Mouse (Mus musculus) midbrain, embryonic 12.5 days (tissue): ENCODE results near the gene Hspb9. TPM values are rescaled to one million over a fixed set of nuclear protein-coding genes. Genes with fewer than 3 reads are reported as not detected.

Experiments used
- ATAC-seq: fragments of 200-750 bp; cut with Nextera tagmentation; 2 replicates; pipeline ENCODE4 v1.8.0; 2017; ENCODE audit warnings: low read depth, moderate TSS enrichment, moderate library complexity; ENCODE audit not compliant: low FRiP score
- H3K27ac ChIP-seq: fragments of 300-500 bp; sonication (generic); replicated peaks from 2 replicates; pipeline ENCODE4 v1.5.1; 2016; ENCODE audit warnings: mild to moderate bottlenecking
- H3K27me3 ChIP-seq: fragments of 300-500 bp; sonication (generic); 2 replicates; pipeline ENCODE4 v1.6.1; 2016; ENCODE audit warnings: mild to moderate bottlenecking
- H3K36me3 ChIP-seq: fragments of 300-500 bp; sonication (generic); 2 replicates; pipeline ENCODE4 v1.6.1; 2016
- H3K4me1 ChIP-seq: fragments of 300-500 bp; sonication (generic); 2 replicates; pipeline ENCODE4 v1.6.1; 2016
- H3K4me2 ChIP-seq: fragments of 300-500 bp; sonication (generic); replicated peaks from 2 replicates; pipeline ENCODE4 v1.6.1; 2016; ENCODE audit warnings: mild to moderate bottlenecking, moderate library complexity
- H3K4me3 ChIP-seq: fragments of 300-500 bp; sonication (generic); 2 replicates; pipeline ENCODE4 v1.5.1; 2016; ENCODE audit warnings: mild to moderate bottlenecking
- H3K9ac ChIP-seq: fragments of 300-500 bp; sonication (generic); replicated peaks from 2 replicates; pipeline ENCODE4 v1.6.1; 2016; ENCODE audit warnings: mild to moderate bottlenecking, moderate library complexity
- H3K9me3 ChIP-seq: fragments of 300-500 bp; sonication (generic); 2 replicates; pipeline ENCODE4 v1.6.1; 2016; ENCODE audit warnings: mild to moderate bottlenecking
- WGBS: fragments of 180-500 bp; shearing (Covaris S2); methylation state at CpG from one replicate; pipeline ENCODE4 v1.1.7; 2016; 5-methylcytosine and 5-hydroxymethylcytosine counted together
- polyA plus RNA-seq: library from polyadenylated mRNA; unstranded; fragments of >200 nt; fragmentation: Nextera tagmentation; extraction: Ambion mirVana; gene quantifications from 2 replicates; pipeline ENCODE4 v1.2.1, GENCODE M21; 2016

The Hspb9 gene
- polyA plus RNA-seq, 1 experiment from 2014 or later: 0.26 TPM

- no peak overlapping the region for H3K9ac ChIP-seq
- 0 out of 2 replicates have a peak, but pooled peaks cover 2% of the 10 kb centered on the region for H3K27me3 ChIP-seq
- H3K4me2 ChIP-seq: no peak overlapping the region
- H3K9me3 ChIP-seq: no peaks in the 10 kb centered on the region
- H3K4me1 ChIP-seq: peaks cover 29% of the 10 kb centered on the region
- peaks cover 65% of the 10 kb centered on the region for H3K36me3 ChIP-seq
- WGBS: 94% methylated on average over 9 of the region's 9 CpGs
- no peak overlapping the region for H3K4me3 ChIP-seq
- ATAC-seq: no peak
- H3K27ac ChIP-seq: no peak overlapping the region
Measured at GRCm38 (mm10) chr11:100709201-100709810, 4.3 kb upstream of the Hspb9 start.

DNA sequence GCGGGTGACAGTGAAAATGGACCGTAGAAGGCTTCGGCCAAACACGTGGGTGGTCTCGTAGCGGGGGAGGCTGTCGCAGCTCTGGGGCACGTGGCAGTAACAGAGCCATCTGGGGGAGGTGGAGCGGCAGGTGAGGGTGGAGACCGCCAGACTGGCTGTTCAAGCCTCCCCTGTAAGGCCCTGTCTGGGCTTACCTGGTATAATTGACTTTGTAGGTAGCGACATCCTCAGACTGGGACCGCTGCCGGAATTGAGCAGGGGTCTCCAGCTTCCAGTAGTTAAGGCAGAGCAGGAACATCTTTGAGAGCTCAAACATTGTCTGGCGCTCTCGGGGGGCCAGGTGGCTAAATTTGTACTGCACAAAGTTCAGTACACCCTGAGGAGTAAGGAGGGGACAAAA is 3.1 kb upstream of the Hspb9 start:
- Histone ChIP-seq H3K9ac (no peak overlapping the region), H3K36me3 (peaks cover 55% of the 10 kb centered on the region), H3K27me3 (0 out of 2 replicates have a peak, but pooled peaks cover 3% of the 10 kb centered on the region), H3K4me2 (no peak overlapping the region), H3K9me3 (no peaks in the 10 kb centered on the region), H3K4me3 (no peak overlapping the region), H3K4me1 (peaks cover 36% of the 10 kb centered on the region), H3K27ac (no peak overlapping the region)
- no peak for ATAC-seq
- 93% methylated on average over 15 of the region's 15 CpGs for WGBS

DNA sequence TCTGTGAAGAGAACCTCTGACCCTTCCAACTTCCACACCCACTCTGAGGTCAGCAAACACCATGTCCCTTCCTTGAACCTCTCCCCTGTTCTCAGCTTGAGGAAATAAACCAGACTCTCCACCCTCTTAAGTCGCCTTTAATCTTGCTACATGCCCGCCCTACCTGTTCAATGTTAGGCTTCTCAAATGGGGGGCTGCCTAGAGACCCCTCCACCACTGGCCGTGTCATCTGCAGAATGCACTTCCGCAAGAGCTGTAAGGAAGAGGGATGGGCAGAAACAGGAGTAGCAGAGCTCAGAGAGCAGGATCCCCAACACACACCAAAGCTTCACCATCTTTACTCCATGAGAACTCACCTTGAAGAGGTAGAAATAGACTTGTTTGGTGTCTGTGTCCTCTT is 2.7 kb upstream of the Hspb9 start:
- H3K27ac ChIP-seq: no peak overlapping the region
- H3K9me3 ChIP-seq: no peaks in the 10 kb centered on the region
- ATAC-seq: no peak
- WGBS: 91% methylated on average over 4 of the region's 4 CpGs
- 0 out of 2 replicates have a peak, but pooled peaks cover 3% of the 10 kb centered on the region for H3K27me3 ChIP-seq
- peaks cover 36% of the 10 kb centered on the region for H3K4me1 ChIP-seq
- H3K4me3 ChIP-seq: no peak overlapping the region
- 0 out of 2 replicates have a peak overlapping the region, but pooled peaks have one; percentile 75 for H3K4me2 ChIP-seq
- H3K9ac ChIP-seq: no peak overlapping the region
- H3K36me3 ChIP-seq: peaks cover 55% of the 10 kb centered on the region

GRCm38 (mm10) chr11:100711783-100712615 is 1.7 kb upstream of the Hspb9 start, which contains the start of gene Kat2a:
TSS of gene Kat2a (minus strand) at chr11:100712465.
- H3K27ac ChIP-seq: peak within 1 kb of the TSS; percentile 81
- peak within 1 kb of the TSS; percentile 97 for H3K4me3 ChIP-seq
- WGBS: 2% methylated on average over 48 of the region's 48 CpGs
- H3K36me3 ChIP-seq: peaks cover 55% of the 10 kb centered on the region
- peak; percentile 87 for ATAC-seq
- no peaks in the 10 kb centered on the region for H3K9me3 ChIP-seq
- H3K4me1 ChIP-seq: peaks cover 36% of the 10 kb centered on the region
- H3K9ac ChIP-seq: peak within 1 kb of the TSS; percentile 95
- peak within 1 kb of the TSS; percentile 75 for H3K4me2 ChIP-seq
- 0 out of 2 replicates have a peak, but pooled peaks cover 3% of the 10 kb centered on the region for H3K27me3 ChIP-seq

GRCm38 (mm10) chr11:100713174-100713573 is 476 bp upstream of the Hspb9 start:
- H3K36me3 ChIP-seq: peaks cover 54% of the 10 kb centered on the region
- H3K4me3 ChIP-seq: no peak overlapping the region
- peak overlapping the region; percentile 41 for H3K4me2 ChIP-seq
- no peak for ATAC-seq
- no peaks in the 10 kb centered on the region for H3K9me3 ChIP-seq
- peaks cover 36% of the 10 kb centered on the region for H3K4me1 ChIP-seq
- 0 out of 2 replicates have a peak, but pooled peaks cover 3% of the 10 kb centered on the region for H3K27me3 ChIP-seq
- H3K9ac ChIP-seq: peak overlapping the region; percentile 52; the same call in 1 of the 2 replicates
- WGBS: 65% methylated on average over 4 of the region's 4 CpGs
- H3K27ac ChIP-seq: peak overlapping the region; percentile 40; the same call in 1 of the 2 replicates

DNA sequence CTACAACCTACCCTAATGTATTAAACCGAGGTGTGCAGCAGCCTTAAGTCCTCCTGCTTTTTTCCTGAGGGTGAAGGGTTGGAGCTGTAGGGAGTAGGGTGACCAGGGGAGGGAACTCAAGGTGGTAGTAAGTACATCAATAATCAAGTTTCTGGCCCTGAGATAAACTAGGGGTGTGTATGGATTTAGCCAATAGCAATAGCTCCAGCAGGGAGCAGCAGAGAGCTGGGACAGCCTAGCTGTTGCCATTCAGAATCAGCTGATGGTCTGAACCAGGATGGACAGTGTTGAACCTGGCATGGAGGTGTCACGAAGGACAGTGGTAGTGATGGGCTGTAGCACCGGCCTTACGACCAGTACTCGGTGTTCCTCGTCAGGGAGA is 875 bp downstream of the Hspb9 start:
- WGBS: 55% methylated on average over 6 of the region's 6 CpGs
- H3K27ac ChIP-seq: no peak overlapping the region

GRCm38 (mm10) chr11:100714948-100715347 is 1.3 kb downstream of the Hspb9 start:
- Histone ChIP-seq H3K27ac (no peak overlapping the region), H3K4me2 (no peak overlapping the region), H3K36me3 (peaks cover 53% of the 10 kb centered on the region), H3K4me3 (no peak overlapping the region), H3K27me3 (0 out of 2 replicates have a peak, but pooled peaks cover 3% of the 10 kb centered on the region), H3K9me3 (no peaks in the 10 kb centered on the region), H3K9ac (no peak overlapping the region), H3K4me1 (peaks cover 36% of the 10 kb centered on the region)
- 74% methylated on average over 6 of the region's 6 CpGs for WGBS
- ATAC-seq: no peak

More for the DNA sequence above, 875 bp downstream of the Hspb9 start:
- no peak for ATAC-seq
- Histone ChIP-seq H3K27me3 (0 out of 2 replicates have a peak, but pooled peaks cover 3% of the 10 kb centered on the region), H3K9ac (no peak overlapping the region), H3K4me3 (no peak overlapping the region), H3K9me3 (no peaks in the 10 kb centered on the region), H3K4me1 (peaks cover 36% of the 10 kb centered on the region), H3K4me2 (peak overlapping the region; percentile 41), H3K36me3 (peaks cover 54% of the 10 kb centered on the region)

- Histone ChIP-seq H3K4me2 (no peak overlapping the region), H3K9me3 (no peaks in the 10 kb centered on the region), H3K27me3 (0 out of 2 replicates have a peak, but pooled peaks cover 3% of the 10 kb centered on the region), H3K9ac (no peak overlapping the region), H3K4me1 (peaks cover 36% of the 10 kb centered on the region), H3K27ac (no peak overlapping the region), H3K36me3 (peaks cover 44% of the 10 kb centered on the region), H3K4me3 (no peak overlapping the region)
- ATAC-seq: no peak
- WGBS: 85% methylated on average over 3 of the region's 3 CpGs
Measured at GRCm38 (mm10) chr11:100716649-100717048, 3.0 kb downstream of the Hspb9 start.

DNA sequence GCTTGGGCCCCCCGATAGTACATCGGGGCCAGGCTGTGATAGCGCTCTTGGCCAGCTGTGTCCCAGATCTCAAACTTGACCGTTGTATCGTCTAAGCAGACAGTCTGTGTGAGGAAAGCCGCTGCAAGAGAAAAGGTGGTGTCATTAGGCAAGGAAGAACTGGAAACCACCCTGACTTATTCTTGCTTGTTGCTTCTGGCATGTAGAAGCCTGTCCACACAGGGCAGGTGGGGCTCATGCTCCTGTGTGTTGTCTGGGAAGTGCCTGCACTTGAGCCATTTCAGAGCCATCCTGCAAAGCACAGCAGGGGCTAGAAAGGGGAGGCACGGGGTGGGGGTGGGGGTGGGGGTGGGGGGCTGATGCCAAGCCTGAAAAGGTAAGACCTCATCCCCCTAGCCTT is 4.8 kb downstream of the Hspb9 start:
- WGBS: 96% methylated on average over 7 of the region's 7 CpGs
- H3K9me3 ChIP-seq: no peaks in the 10 kb centered on the region
- H3K4me2 ChIP-seq: no peak overlapping the region
- peaks cover 33% of the 10 kb centered on the region for H3K4me1 ChIP-seq
- peaks cover 44% of the 10 kb centered on the region for H3K36me3 ChIP-seq
- ATAC-seq: no peak
- no peak overlapping the region for H3K27ac ChIP-seq
- H3K9ac ChIP-seq: no peak overlapping the region
- no peak overlapping the region for H3K4me3 ChIP-seq
- H3K27me3 ChIP-seq: 0 out of 2 replicates have a peak, but pooled peaks cover 3% of the 10 kb centered on the region

DNA sequence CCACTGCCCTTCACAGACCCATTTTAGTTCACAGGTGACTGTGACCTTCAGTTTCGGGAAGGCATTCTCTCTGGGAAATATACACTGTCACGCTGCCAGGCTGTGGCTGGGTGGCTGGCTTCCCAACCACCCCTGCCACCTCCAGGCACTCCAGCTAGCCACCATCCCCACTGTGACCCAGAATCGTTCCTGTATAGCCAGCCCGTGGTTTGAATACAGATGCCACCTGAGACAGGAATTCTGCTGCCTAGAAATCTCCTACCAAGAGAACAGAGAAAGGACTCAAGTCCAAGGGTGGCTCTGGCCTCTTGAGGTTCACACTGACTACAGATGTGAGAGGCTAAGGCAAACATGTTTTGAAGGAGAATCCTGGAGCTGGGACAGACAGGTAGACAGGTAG is 5.2 kb downstream of the Hspb9 start:
- H3K27me3 ChIP-seq: 0 out of 2 replicates have a peak, but pooled peaks cover 3% of the 10 kb centered on the region
- 84% methylated on average over 4 of the region's 4 CpGs for WGBS
- no peak overlapping the region for H3K4me2 ChIP-seq
- no peak for ATAC-seq
- H3K4me1 ChIP-seq: peaks cover 29% of the 10 kb centered on the region
- H3K27ac ChIP-seq: no peak overlapping the region
- H3K9me3 ChIP-seq: no peaks in the 10 kb centered on the region
- peaks cover 44% of the 10 kb centered on the region for H3K36me3 ChIP-seq
- H3K9ac ChIP-seq: no peak overlapping the region
- no peak overlapping the region for H3K4me3 ChIP-seq

GRCm38 (mm10) chr11:100719312-100719711 is 5.7 kb downstream of the Hspb9 start:
- ATAC-seq: no peak
- H3K9me3 ChIP-seq: no peaks in the 10 kb centered on the region
- peaks cover 24% of the 10 kb centered on the region for H3K4me1 ChIP-seq
- no peak overlapping the region for H3K4me2 ChIP-seq
- H3K27ac ChIP-seq: no peak overlapping the region
- H3K27me3 ChIP-seq: 0 out of 2 replicates have a peak, but pooled peaks cover 1% of the 10 kb centered on the region
- no peak overlapping the region for H3K4me3 ChIP-seq
- peaks cover 44% of the 10 kb centered on the region for H3K36me3 ChIP-seq
- no peak overlapping the region for H3K9ac ChIP-seq
- WGBS: 81% methylated on average over 3 of the region's 3 CpGs

DNA sequence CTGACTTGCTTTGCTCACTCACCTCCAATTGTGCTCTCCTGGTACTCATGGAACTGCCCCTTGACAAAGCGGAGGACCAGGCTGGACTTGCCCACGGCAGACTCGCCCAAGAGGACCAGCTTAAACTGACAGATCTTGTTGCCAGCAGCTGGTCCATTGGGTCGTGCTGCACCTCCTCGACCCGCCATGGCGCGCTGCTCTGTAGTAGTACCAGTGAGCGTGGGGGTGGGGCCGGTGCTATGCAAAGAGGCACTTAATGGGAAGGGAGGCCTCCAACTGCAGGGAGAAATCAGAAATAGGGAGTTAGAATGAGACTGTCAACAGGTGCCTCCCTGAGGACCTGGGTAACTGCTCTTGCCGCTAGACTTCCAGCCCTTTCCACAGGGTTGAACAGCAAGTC is 6.2 kb downstream of the Hspb9 start:
- Histone ChIP-seq H3K27ac (no peak overlapping the region), H3K9me3 (no peaks in the 10 kb centered on the region), H3K36me3 (peaks cover 44% of the 10 kb centered on the region), H3K4me3 (no peak overlapping the region), H3K4me2 (no peak overlapping the region), H3K27me3 (no peaks in the 10 kb centered on the region), H3K9ac (no peak overlapping the region), H3K4me1 (peaks cover 19% of the 10 kb centered on the region)
- ATAC-seq: no peak
- 84% methylated on average over 11 of the region's 11 CpGs for WGBS
